Mouse (Mus musculus): ENCODE measurements at regions not wholly inside any gene's neighbourhood (a gene's known extent, or its start where the extent isn't known, plus 50 kb on each side); places are given as distances from the start of the nearest gene placed in this dataset.

DNA sequence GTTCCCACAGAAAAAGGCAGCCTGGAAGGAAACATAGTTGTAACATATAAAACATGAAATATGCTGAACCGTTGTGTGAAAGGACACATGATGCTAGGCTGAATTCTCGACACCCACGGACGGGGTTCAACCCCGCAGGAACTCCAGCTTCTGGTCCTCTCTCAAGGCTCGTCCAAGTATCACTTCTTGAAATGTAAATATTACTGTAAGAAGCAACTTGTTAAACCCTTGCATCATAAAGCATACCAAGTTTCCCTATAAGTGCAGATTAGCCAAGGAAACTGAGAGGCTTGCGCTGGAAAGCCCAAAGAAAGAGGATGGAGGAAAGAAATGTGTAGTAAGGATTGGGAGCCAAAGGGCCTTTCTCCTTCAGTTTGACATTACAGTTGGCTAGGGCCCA is 104.4 kb upstream of the Cwc22 start:
- H3K27ac ChIP-seq (ENCODE audit: insufficient read depth, low read depth, low read length): no peak overlapping the region
- no peaks in the 10 kb centered on the region for H3K36me3 ChIP-seq (ENCODE audit: control insufficient read depth, insufficient read depth, low read length)
- TF ChIP-seq CTCF (IDR thresholded peaks at IDR 0.05; ENCODE audit: extremely low read depth, insufficient read length, insufficient replicate concordance, low read depth, low read length) (no peak), POLR2A (IDR thresholded peaks at IDR 0.05; ENCODE audit: low read depth, low read length) (no peak)
- no peak overlapping the region for H3K4me3 ChIP-seq (ENCODE audit: low read depth, low read length)
- 83% methylated on average over 7 of the region's 7 CpGs for WGBS
- no peaks in the 10 kb centered on the region for H3K4me1 ChIP-seq (ENCODE audit: control insufficient read depth, insufficient read depth, insufficient read length, low read length)
- no peaks in the 10 kb centered on the region for H3K27me3 ChIP-seq (ENCODE audit: control insufficient read depth, insufficient read depth, low read length)

DNA sequence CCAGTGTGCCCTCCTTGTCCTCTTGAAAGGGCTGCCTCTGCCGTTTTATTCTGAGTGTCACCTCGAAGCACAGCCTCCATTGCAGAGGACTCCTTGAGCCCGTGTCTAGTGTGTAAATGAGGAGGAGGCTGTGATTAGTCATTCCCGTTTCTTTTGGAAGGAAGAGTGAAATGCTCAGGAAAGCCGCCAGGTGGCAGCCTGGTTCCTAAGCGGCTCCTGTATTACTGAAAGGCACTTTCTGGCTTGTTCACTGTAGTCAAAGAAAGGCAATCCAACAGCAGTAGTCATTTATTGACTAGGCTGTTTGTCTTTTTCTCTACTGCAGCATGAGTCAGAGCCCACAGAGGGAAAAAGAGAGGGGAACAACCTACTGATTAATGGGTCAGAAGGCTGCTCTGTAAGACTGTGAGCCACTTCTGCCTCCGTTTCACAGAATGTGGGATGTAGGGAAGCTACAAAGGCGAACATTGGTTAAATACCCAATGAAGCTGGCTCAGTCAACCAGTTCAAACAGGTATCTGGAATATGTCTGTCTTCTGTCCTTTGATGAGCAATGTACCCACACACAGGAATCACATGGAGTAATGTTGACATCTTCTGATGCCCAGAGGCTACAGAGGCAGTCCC is 103.2 kb upstream of the Cwc22 start:
- TF ChIP-seq POLR2A (IDR thresholded peaks at IDR 0.05; ENCODE audit: low read depth, low read length) (no peak), CTCF (IDR thresholded peaks at IDR 0.05; ENCODE audit: extremely low read depth, insufficient read length, insufficient replicate concordance, low read depth, low read length) (peak; percentile 62; the same call in 1 of the 2 replicates)
- no peaks in the 10 kb centered on the region for H3K4me1 ChIP-seq (ENCODE audit: control insufficient read depth, insufficient read depth, insufficient read length, low read length)
- 11% methylated on average over 8 of the region's 8 CpGs for WGBS
- H3K36me3 ChIP-seq (ENCODE audit: control insufficient read depth, insufficient read depth, low read length): no peaks in the 10 kb centered on the region
- no peaks in the 10 kb centered on the region for H3K27me3 ChIP-seq (ENCODE audit: control insufficient read depth, insufficient read depth, low read length)
- peak overlapping the region; percentile 21; the same call in 1 of the 2 replicates for H3K4me3 ChIP-seq (ENCODE audit: low read depth, low read length)
- H3K27ac ChIP-seq (ENCODE audit: insufficient read depth, low read depth, low read length): no peak overlapping the region

DNA sequence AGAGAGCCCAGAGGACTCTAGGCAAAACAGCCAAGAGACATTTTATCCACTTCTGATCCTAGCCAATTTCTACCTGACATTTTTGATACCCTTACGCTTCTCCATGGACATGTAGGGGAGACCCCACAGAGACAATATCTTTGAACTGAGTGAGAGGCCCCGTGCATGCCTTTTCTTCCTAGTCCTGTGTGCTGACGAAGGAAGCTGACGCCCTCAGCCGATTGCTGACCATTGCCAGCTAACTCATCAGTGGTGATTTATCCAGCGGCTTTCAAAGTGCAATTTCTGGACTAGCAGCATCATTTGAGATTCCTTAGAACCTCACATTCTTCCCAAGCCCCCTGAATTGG is 102.5 kb upstream of the Cwc22 start:
- H3K27me3 ChIP-seq (ENCODE audit: control insufficient read depth, insufficient read depth, low read length): no peaks in the 10 kb centered on the region
- WGBS: 51% methylated on average over 6 of the region's 6 CpGs
- TF ChIP-seq CTCF (IDR thresholded peaks at IDR 0.05; ENCODE audit: extremely low read depth, insufficient read length, insufficient replicate concordance, low read depth, low read length) (no peak), POLR2A (IDR thresholded peaks at IDR 0.05; ENCODE audit: low read depth, low read length) (no peak)
- no peak overlapping the region for H3K27ac ChIP-seq (ENCODE audit: insufficient read depth, low read depth, low read length)
- no peaks in the 10 kb centered on the region for H3K36me3 ChIP-seq (ENCODE audit: control insufficient read depth, insufficient read depth, low read length)
- no peak overlapping the region for H3K4me3 ChIP-seq (ENCODE audit: low read depth, low read length)
- no peaks in the 10 kb centered on the region for H3K4me1 ChIP-seq (ENCODE audit: control insufficient read depth, insufficient read depth, insufficient read length, low read length)

DNA sequence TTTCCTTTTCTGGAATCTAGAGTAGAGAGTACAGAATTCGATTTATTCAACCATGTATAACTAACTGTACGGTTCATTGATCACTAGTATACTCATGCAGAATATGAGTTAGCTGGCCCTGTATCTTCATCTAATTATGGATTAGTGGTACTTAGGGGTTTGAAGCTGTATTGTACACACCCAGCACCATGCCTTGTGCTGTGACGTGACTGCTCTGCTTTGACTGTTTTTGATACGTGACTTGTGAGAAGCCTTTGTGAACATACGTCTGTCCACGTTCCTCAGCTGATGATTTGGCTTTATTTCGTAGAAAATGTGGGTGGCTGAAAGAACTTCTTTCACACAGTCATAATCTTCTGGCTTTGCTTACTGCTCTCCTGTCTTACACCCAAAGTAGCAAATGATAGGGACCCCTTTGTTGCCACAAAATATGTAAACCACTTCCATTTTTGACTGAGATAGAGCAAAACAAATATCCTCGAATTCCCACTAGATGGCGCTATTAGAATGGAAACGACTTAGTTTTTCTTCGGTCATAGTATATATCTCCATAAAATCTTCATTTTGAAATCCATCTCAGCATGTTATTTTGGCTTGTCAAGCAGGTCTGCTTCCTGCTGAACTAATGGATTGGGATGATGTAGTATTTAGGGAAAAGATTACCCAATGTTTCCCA is 102.0 kb upstream of the Cwc22 start:
- WGBS: 39% methylated on average over 11 of the region's 11 CpGs
- TF ChIP-seq POLR2A (IDR thresholded peaks at IDR 0.05; ENCODE audit: low read depth, low read length): no peak

DNA sequence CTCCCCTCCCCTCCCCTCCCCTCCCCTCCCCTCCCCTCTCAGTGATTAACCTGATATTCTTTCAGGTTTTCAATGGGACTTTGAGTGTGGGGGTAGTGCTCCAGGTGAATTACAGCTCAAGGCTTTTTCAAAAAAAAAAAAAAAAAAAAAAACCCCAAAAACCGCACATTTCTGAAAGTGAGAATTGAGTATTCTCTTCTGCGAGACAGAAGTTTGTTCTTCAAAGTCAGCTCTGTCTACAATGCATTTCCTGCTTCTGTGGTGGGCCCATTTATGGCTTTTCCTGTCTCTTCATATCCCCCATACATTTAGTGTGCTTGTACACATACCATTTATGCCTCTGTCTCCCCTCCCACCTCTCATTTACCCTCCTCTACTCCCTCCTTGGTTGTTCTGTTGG is 81.1 kb upstream of the Cwc22 start:
- 80% methylated on average over 2 of the region's 2 CpGs for whole genome bisulfite sequencing
- Histone ChIP-seq H3K4me1 (ENCODE audit: control insufficient read depth, insufficient read depth, insufficient read length, low read length) (no peaks in the 10 kb centered on the region), H3K27me3 (ENCODE audit: control insufficient read depth, insufficient read depth, low read length) (no peaks in the 10 kb centered on the region), H3K27ac (ENCODE audit: insufficient read depth, low read depth, low read length) (no peak overlapping the region), H3K4me3 (ENCODE audit: low read depth, low read length) (no peak overlapping the region), H3K36me3 (ENCODE audit: control insufficient read depth, insufficient read depth, low read length) (no peaks in the 10 kb centered on the region)
- TF ChIP-seq CTCF (IDR thresholded peaks at IDR 0.05; ENCODE audit: extremely low read depth, insufficient read length, insufficient replicate concordance, low read depth, low read length): no peak
- TF ChIP-seq POLR2A (IDR thresholded peaks at IDR 0.05; ENCODE audit: low read depth, low read length): no peak

More for the DNA sequence above, 102.0 kb upstream of the Cwc22 start:
- Histone ChIP-seq H3K27me3 (ENCODE audit: control insufficient read depth, insufficient read depth, low read length) (no peaks in the 10 kb centered on the region), H3K27ac (ENCODE audit: insufficient read depth, low read depth, low read length) (no peak overlapping the region), H3K4me1 (ENCODE audit: control insufficient read depth, insufficient read depth, insufficient read length, low read length) (no peaks in the 10 kb centered on the region), H3K4me3 (ENCODE audit: low read depth, low read length) (no peak overlapping the region), H3K36me3 (ENCODE audit: control insufficient read depth, insufficient read depth, low read length) (no peaks in the 10 kb centered on the region)

DNA sequence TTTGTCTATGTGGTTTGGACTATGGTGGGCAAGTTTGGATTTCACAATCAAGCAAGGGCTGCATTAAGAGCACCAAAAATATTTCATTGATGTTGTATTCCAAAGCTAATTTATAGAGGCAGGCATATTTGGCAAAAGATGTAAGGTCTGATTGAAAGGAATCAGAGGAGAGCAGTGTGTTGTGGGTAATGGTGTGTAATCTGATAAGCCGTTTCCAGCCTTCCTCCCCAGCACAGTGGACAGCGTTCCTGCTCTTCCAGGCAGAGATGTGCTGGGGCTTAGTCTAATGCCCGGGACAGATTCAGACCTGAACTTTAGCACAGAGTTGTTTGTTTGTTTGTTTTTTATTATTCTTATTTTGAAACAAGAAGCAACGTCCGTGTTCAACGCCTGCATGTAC is 80.6 kb upstream of the Cwc22 start:
- Histone ChIP-seq H3K27ac (ENCODE audit: insufficient read depth, low read depth, low read length) (no peak overlapping the region), H3K36me3 (ENCODE audit: control insufficient read depth, insufficient read depth, low read length) (no peaks in the 10 kb centered on the region), H3K4me3 (ENCODE audit: low read depth, low read length) (no peak overlapping the region), H3K4me1 (ENCODE audit: control insufficient read depth, insufficient read depth, insufficient read length, low read length) (no peaks in the 10 kb centered on the region), H3K27me3 (ENCODE audit: control insufficient read depth, insufficient read depth, low read length) (no peaks in the 10 kb centered on the region)
- WGBS: 51% methylated on average over 6 of the region's 6 CpGs
- TF ChIP-seq POLR2A (IDR thresholded peaks at IDR 0.05; ENCODE audit: low read depth, low read length) (no peak), CTCF (IDR thresholded peaks at IDR 0.05; ENCODE audit: extremely low read depth, insufficient read length, insufficient replicate concordance, low read depth, low read length) (no peak)

DNA sequence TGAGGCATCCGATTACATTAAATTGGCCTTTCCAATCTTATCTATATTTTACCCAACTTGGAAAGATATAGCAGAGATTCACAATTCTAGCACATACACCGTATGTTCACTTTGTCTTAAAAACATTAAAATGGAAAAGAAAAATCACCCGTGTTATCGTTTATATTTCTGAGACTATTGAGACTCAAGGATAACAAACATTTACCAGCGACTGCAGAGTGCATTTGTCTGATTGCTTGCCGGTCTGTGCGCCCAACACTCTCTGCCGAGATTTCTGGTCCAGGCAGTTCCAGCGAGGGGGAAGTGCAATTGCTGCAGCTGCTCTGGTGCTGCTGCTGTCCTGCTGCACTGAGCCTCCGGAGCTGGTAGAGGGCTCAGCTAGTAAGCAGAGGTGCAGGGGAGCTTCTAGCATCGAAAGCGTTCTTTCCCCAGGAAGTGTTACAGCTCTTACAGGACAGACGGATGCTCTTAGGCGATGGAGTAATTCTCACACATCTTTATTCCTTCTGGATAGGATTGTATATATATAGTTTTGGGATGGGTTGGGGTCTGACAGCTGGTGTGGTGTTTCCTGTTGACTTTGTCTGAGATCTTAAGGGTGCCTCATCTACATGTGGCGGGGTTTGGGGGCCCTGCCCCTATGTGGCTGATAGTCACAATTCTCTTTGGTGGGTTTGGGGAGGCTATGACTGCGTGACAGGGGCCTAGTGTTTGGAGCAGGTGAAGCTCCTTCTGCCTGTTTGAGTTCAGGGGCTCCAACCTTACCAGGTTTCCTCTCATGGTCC is 79.7 kb upstream of the Cwc22 start:
- no peak for TF ChIP-seq CTCF (IDR thresholded peaks at IDR 0.05; ENCODE audit: extremely low read depth, insufficient read length, insufficient replicate concordance, low read depth, low read length)
- no peak for TF ChIP-seq POLR2A (IDR thresholded peaks at IDR 0.05; ENCODE audit: low read depth, low read length)
- 57% methylated on average over 16 of the region's 16 CpGs for WGBS
- H3K36me3 ChIP-seq (ENCODE audit: control insufficient read depth, insufficient read depth, low read length): no peaks in the 10 kb centered on the region
- H3K4me3 ChIP-seq (ENCODE audit: low read depth, low read length): no peak overlapping the region
- no peak overlapping the region for H3K27ac ChIP-seq (ENCODE audit: insufficient read depth, low read depth, low read length)
- no peaks in the 10 kb centered on the region for H3K4me1 ChIP-seq (ENCODE audit: control insufficient read depth, insufficient read depth, insufficient read length, low read length)
- no peaks in the 10 kb centered on the region for H3K27me3 ChIP-seq (ENCODE audit: control insufficient read depth, insufficient read depth, low read length)

All from small intestine, adult 2 months (tissue).